Mouse (Mus musculus): ENCODE data around the gene Hes3.
A peak's percentile ranks its signal among the peaks of the same experiment; 100 is the strongest.

Gene Hes3

GRCm38 (mm10) chr4:152257070-152257469 lies 34.4 kb downstream of the Hes3 start:
- peak; percentile 31 to 51 for DNase-seq (ENCODE audit: low spot score in 2 of 2)

GRCm38 (mm10) chr4:152253183-152253759 lies 38.2 kb downstream of the Hes3 start:
- no peak for DNase-seq (ENCODE audit: low spot score in 2 of 2)

- no peak for DNase-seq (ENCODE audit: low spot score in 2 of 2)
Measured at GRCm38 (mm10) chr4:152250615-152251014, 40.8 kb downstream of the Hes3 start.

- no peak for DNase-seq (ENCODE audit: low spot score in 2 of 2)
Measured at GRCm38 (mm10) chr4:152247195-152247594, 44.3 kb downstream of the Hes3 start.

- DNase-seq (ENCODE audit: low spot score in 2 of 2) = no peak
Measured at GRCm38 (mm10) chr4:152246011-152246410, 45.5 kb downstream of the Hes3 start.

- DNase-seq (ENCODE audit: low spot score in 2 of 2) = no peak
Measured at GRCm38 (mm10) chr4:152244545-152245522, 46.6 kb downstream of the Hes3 start.

GRCm38 (mm10) chr4:152243969-152244368 lies 47.5 kb downstream of the Hes3 start:
- no peak for DNase-seq (ENCODE audit: low spot score in 2 of 2)

- no peak for DNase-seq (ENCODE audit: low spot score in 2 of 2)
Measured at GRCm38 (mm10) chr4:152243241-152243891, 48.1 kb downstream of the Hes3 start.

- DNase-seq (ENCODE audit: low spot score in 2 of 2) = no peak
Measured at GRCm38 (mm10) chr4:152239974-152240373, 51.5 kb downstream of the Hes3 start.
